Mouse (Mus musculus) C2C12 (cell line): ENCODE measurements around the gene Upp2. TPM values are rescaled to one million over a fixed set of nuclear protein-coding genes. Genes with fewer than 3 reads are reported as not detected.
A peak's percentile ranks its signal among the peaks of the same experiment; 100 is the strongest.

Experiments
- H3K27me3 ChIP-seq: one replicate; pipeline ENCODE4 v1.6.1; 2011; ENCODE audit not compliant: control insufficient read depth, insufficient read depth, insufficient read length
- H3K36me3 ChIP-seq: one replicate; pipeline ENCODE4 v1.6.1; 2011; ENCODE audit not compliant: control insufficient read depth, insufficient read depth
- H3K4me3 ChIP-seq: one replicate; pipeline ENCODE4 v1.5.1; 2011; ENCODE audit warnings: mild to moderate bottlenecking, control low read depth; ENCODE audit not compliant: poor library complexity, insufficient read depth, severe bottlenecking
- H3K79me2 ChIP-seq: one replicate; pipeline ENCODE4 v1.6.1; 2011; ENCODE audit not compliant: control insufficient read depth, insufficient read depth
- H3K79me3 ChIP-seq: one replicate; pipeline ENCODE4 v1.6.1; 2011; ENCODE audit warnings: low read depth, control low read depth
- H3ac ChIP-seq: one replicate; pipeline ENCODE3; 2011; ENCODE audit warnings: low read depth; ENCODE audit not compliant: control insufficient read depth, insufficient read length
- CEBPB ChIP-seq: IDR thresholded peaks from one replicate; pipeline ENCODE4 v1.6.1; 2011; ENCODE audit warnings: low read depth, mild to moderate bottlenecking, control low read depth, moderate library complexity
- CTCF ChIP-seq: IDR thresholded peaks from one replicate; pipeline ENCODE4 v1.5.1; 2011; ENCODE audit not compliant: control insufficient read depth, insufficient read depth, insufficient read length
- FOSL1 ChIP-seq: IDR thresholded peaks from one replicate; pipeline ENCODE4 v1.8.0; 2011; ENCODE audit warnings: mild to moderate bottlenecking, low read length; ENCODE audit not compliant: poor library complexity, insufficient read depth, severe bottlenecking
- MAX ChIP-seq: IDR thresholded peaks from one replicate; pipeline ENCODE4 v1.6.1; 2011; ENCODE audit warnings: mild to moderate bottlenecking, control low read depth
- MYOD1 ChIP-seq: IDR thresholded peaks from one replicate; pipeline ENCODE4 v1.6.1; 2011; ENCODE audit warnings: low read depth; ENCODE audit not compliant: control insufficient read depth, insufficient read length
- MYOG ChIP-seq: IDR thresholded peaks from one replicate; pipeline ENCODE4 v1.6.1; 2011; ENCODE audit not compliant: control insufficient read depth, insufficient read length; ENCODE audit errors: extremely low read depth
- USF1 ChIP-seq: IDR thresholded peaks from one replicate; pipeline ENCODE4 v1.6.1; 2011; ENCODE audit warnings: low read depth, mild to moderate bottlenecking, control low read depth, moderate library complexity
- polyA plus RNA-seq: library from polyadenylated mRNA; unstranded; fragments of >200 nt; fragmentation: generic; extraction: Trizol; gene quantifications from one replicate; pipeline ENCODE4 v1.2.1, GENCODE M21; 2012; ENCODE audit warnings: missing spikeins

The Upp2 gene
- polyA plus RNA-seq, 1 experiment: 7.3 TPM

DNA sequence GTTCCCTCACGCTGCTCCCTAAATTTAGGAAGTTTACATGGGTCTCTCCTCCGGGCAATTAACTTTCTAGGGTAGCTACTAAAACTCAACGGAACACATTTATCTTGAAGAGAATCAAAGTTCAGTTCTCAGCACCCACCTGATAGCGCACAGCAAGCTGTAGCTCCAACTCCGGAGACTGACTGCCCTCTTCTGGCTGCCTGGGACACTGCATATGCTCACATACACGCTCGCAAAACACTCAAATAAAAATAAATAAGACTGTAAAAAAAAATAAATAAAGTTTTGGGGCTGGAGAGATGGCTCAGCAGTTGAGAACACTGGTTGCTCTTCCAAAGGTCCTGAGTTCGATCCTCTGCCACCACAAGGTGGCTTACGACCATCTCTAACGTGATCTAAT, 90.8 kb downstream of the Upp2 start:
- H3K27me3 ChIP-seq: no peaks in the 10 kb centered on the region
- H3K36me3 ChIP-seq: no peaks in the 10 kb centered on the region
- no peak overlapping the region for H3K4me3 ChIP-seq
- no peak overlapping the region for H3ac ChIP-seq
- no peaks in the 10 kb centered on the region for H3K79me2 ChIP-seq
- TF ChIP-seq MYOG: no peak
- TF ChIP-seq MAX: no peak
- no peak for TF ChIP-seq CEBPB
- TF ChIP-seq FOSL1: no peak
- no peak for TF ChIP-seq CTCF
- no peak for TF ChIP-seq MYOD1
- no peak for TF ChIP-seq USF1
- H3K79me3 ChIP-seq: no peaks in the 10 kb centered on the region

- no peaks in the 10 kb centered on the region for H3K27me3 ChIP-seq
- H3K36me3 ChIP-seq: no peaks in the 10 kb centered on the region
- H3K4me3 ChIP-seq: no peak overlapping the region
- no peak for TF ChIP-seq MYOG
- no peak for TF ChIP-seq CEBPB
- no peak for TF ChIP-seq USF1
- TF ChIP-seq CTCF: no peak
- TF ChIP-seq MAX: no peak
- TF ChIP-seq MYOD1: no peak
- no peak for TF ChIP-seq FOSL1
- no peaks in the 10 kb centered on the region for H3K79me2 ChIP-seq
- H3ac ChIP-seq: no peak overlapping the region
- H3K79me3 ChIP-seq: no peaks in the 10 kb centered on the region
Measured at GRCm38 (mm10) chr2:58660591-58660990, 93.5 kb downstream of the Upp2 start.

DNA sequence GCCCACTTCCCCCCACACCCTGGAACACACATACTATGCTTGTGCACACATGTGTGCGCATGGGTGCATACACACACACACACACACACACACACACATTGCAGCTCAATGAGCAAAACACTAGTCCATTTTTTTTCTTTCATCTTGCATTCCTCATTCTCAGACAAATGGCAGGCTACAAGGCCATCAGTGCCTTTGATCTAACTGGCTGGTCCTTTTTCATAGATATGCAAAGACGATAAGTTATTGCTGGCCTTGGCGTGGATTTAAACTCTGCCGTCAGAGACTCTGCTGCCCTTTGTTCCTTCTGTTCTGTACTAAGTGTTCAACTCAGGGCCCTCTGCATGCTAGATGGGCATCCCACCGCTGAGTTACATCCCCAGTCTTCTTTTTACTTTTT, 94.0 kb downstream of the Upp2 start:
- no peaks in the 10 kb centered on the region for H3K79me3 ChIP-seq
- no peaks in the 10 kb centered on the region for H3K79me2 ChIP-seq
- TF ChIP-seq MYOD1 (no peak), FOSL1 (no peak), CTCF (no peak), CEBPB (no peak)
- H3K36me3 ChIP-seq: no peaks in the 10 kb centered on the region
- no peaks in the 10 kb centered on the region for H3K27me3 ChIP-seq
- no peak overlapping the region for H3K4me3 ChIP-seq
- H3ac ChIP-seq: no peak overlapping the region

GRCm38 (mm10) chr2:58662661-58663060, 95.6 kb downstream of the Upp2 start:
- no peaks in the 10 kb centered on the region for H3K79me3 ChIP-seq

DNA sequence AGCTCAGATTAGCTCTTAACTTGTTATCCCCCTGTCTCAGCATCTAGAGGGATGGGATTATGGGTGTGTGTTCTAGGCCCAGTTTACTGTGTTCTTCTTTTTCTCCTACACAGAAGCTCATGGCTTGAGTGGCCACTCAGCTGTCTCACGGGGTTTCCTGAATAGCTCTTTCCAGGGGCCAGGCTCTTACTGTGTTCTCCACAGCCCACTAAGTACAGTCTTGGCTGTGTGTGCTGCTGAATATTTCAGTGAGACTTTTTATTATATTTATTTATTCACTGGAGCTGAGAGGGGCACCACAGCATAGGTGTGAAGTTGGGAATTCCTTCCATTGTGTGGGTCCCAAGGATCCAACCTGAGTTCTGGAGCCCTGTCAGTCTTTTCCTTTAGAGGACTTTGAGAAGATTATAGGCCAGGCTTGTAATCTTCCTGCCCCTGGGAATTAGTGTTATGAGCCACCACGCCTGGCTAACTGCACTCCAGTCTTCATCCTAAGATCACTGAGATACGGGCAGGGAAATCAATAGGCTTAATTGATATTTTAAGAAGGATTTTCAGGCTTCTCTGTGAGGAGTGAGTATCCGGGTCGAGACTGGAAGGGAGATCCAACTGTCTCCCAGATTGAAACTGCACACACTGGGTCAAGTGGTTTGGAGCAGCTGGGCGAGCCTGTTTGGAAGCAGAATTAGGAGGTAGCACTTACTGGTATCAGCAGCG, 96.5 kb downstream of the Upp2 start:
- Histone ChIP-seq H3K4me3 (no peak overlapping the region), H3ac (no peak overlapping the region), H3K79me3 (no peaks in the 10 kb centered on the region), H3K36me3 (no peaks in the 10 kb centered on the region), H3K79me2 (no peaks in the 10 kb centered on the region), H3K27me3 (no peaks in the 10 kb centered on the region)
- no peak for TF ChIP-seq MYOD1
- TF ChIP-seq FOSL1: no peak
- TF ChIP-seq CTCF: no peak
- no peak for TF ChIP-seq MAX
- TF ChIP-seq MYOG: no peak
- TF ChIP-seq CEBPB: no peak
- no peak for TF ChIP-seq USF1

More at GRCm38 (mm10) chr2:58662661-58663060, 95.6 kb downstream of the Upp2 start:
- Histone ChIP-seq H3K79me2 (no peaks in the 10 kb centered on the region), H3K36me3 (no peaks in the 10 kb centered on the region), H3K27me3 (no peaks in the 10 kb centered on the region), H3ac (no peak overlapping the region), H3K4me3 (no peak overlapping the region)
- no peak for TF ChIP-seq MAX
- TF ChIP-seq CTCF: no peak
- TF ChIP-seq USF1: no peak

- no peaks in the 10 kb centered on the region for H3K36me3 ChIP-seq
- no peak overlapping the region for H3K4me3 ChIP-seq
- no peak overlapping the region for H3ac ChIP-seq
- TF ChIP-seq USF1 (no peak), CTCF (peak; percentile 72)
- no peaks in the 10 kb centered on the region for H3K79me3 ChIP-seq
- H3K27me3 ChIP-seq: no peaks in the 10 kb centered on the region
- H3K79me2 ChIP-seq: no peaks in the 10 kb centered on the region
Measured at GRCm38 (mm10) chr2:58665081-58665814, 98.2 kb downstream of the Upp2 start.
